Mouse (Mus musculus) embryo, embryonic 10 days (tissue): Measurements from ENCODE around the gene Mcpt9.
"Not testable (repeated sequence)": the region's sequence is repeated elsewhere in the genome, so short reads cannot be mapped to it uniquely, and the experiment has no call there.

ENCODE experiments used
- DNase-seq: peaks from one replicate; pipeline ENCODE4 v3.0.0-alpha.2; 2015; ENCODE audit warnings: low spot score

Gene Mcpt9

GRCm38 (mm10) chr14:56030395-56030794 lies at the start of gene Mcpt9:
Gene Mcpt9 (minus strand): TSS chr14:56030495.
- DNase-seq: not testable (repeated sequence)

- not testable (repeated sequence) for DNase-seq
Measured at GRCm38 (mm10) chr14:56062213-56062612, 31.9 kb upstream of the Mcpt9 start, which contains the start of gene Mcpt4. Gene Mcpt4 (minus strand): TSS chr14:56062313.

GRCm38 (mm10) chr14:56057722-56058121 lies 27.4 kb upstream of the Mcpt9 start:
- no peak for DNase-seq

- DNase-seq: no peak
Measured at GRCm38 (mm10) chr14:56055408-56055807, 25.1 kb upstream of the Mcpt9 start.

GRCm38 (mm10) chr14:56041792-56042191 lies 11.5 kb upstream of the Mcpt9 start, which contains the start of gene Mcpt2:
Gene Mcpt2 (plus strand): TSS chr14:56042041.
- not testable (repeated sequence) for DNase-seq

GRCm38 (mm10) chr14:56034433-56034832 lies 4.1 kb upstream of the Mcpt9 start:
- DNase-seq: no peak

- DNase-seq: not testable (repeated sequence)
Measured at GRCm38 (mm10) chr14:56021305-56021704, 9.0 kb downstream of the Mcpt9 start.

- no peak for DNase-seq
Measured at GRCm38 (mm10) chr14:56019446-56019845, 10.8 kb downstream of the Mcpt9 start.

- DNase-seq: not testable (repeated sequence)
Measured at GRCm38 (mm10) chr14:56017671-56018070, 12.6 kb downstream of the Mcpt9 start, which contains the start of gene Mcpt1. Gene Mcpt1 (plus strand): TSS chr14:56017971.

- no peak for DNase-seq
Measured at GRCm38 (mm10) chr14:56013924-56014323, 16.4 kb downstream of the Mcpt9 start.

- DNase-seq: no peak
Measured at GRCm38 (mm10) chr14:56013147-56013546, 17.1 kb downstream of the Mcpt9 start.

- DNase-seq: not testable (repeated sequence)
Measured at GRCm38 (mm10) chr14:55987464-55987863, 42.8 kb downstream of the Mcpt9 start.
